In the genomic region with DNA sequence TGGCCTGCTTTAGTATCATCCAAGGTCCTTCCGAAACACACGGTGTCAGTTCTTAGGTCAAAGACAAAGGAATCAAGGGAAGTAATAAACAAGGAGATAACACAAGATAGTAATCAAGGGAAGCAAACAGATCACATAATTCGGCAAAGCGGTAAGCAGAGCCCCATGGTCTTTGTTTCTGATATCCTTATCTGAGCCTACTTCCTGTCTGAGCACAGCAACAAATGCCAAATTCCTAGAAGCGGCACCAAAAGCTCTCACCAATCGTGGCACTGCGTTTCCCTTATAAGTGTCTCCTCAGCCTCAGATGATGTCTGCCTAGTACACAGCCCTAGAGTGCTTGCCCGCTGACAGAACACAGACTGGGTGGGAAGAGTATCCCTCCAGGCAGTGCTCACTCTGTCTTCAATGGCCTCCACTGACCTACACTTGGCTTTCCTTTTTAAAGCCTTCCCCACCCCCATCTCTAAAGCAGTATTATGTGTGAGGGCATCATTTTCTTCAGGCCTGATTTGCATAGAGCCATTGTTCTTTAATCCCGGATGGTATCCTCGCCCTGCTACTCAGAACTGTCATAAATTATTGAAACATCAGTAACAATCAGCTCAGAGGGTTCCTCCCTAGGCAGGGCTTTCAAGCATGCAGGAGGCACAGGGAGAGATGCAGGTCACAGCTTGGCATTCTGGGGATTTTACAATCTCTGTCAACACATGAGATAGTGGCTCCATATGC, we compare ENCODE assay signal across 16 mouse cellular contexts.
DNase-seq lines count a peak whose midpoint lies in the region; ATAC-seq lines count a peak whose summit lies in the region.
"Had no signal": no experiment of that assay in that cellular context is flagged by ENCODE, and none has a peak within 500 bp of the region (broad histone marks: within the 10 kb centered on the region; RNA-seq: fewer than 3 reads in every experiment).

No protein-coding gene starts in this region.

- no peaks in the 10 kb centered on the region for H3K9me3 ChIP-seq in hindbrain, embryonic 11.5 days (ENCODE audit: control insufficient read depth, low read length)
- no peaks in the 10 kb centered on the region for H3K9me3 ChIP-seq in hindbrain, embryonic 16.5 days (ENCODE audit: control insufficient read depth, low read length)
- 0 out of 2 replicates have a peak, but pooled peaks cover 5% of the 10 kb centered on the region for H3K9me3 ChIP-seq in neural tube, embryonic 12.5 days
- H3K9me3 ChIP-seq in neural tube, embryonic 15.5 days (replicated peaks) = no peaks in the 10 kb centered on the region
- no peaks in the 10 kb centered on the region for H3K9me3 ChIP-seq in midbrain, embryonic 12.5 days
- H3K9me3 ChIP-seq in intestine, embryonic 16.5 days (ENCODE audit: control insufficient read depth, low read length) = no peaks in the 10 kb centered on the region
- H3K9me3 ChIP-seq: heart, embryonic 15.5 days; intestine, embryonic 15.5 days; liver, embryonic 13.5 days had no signal

- no peaks in the 10 kb centered on the region for H3K4me1 ChIP-seq in hindbrain, embryonic 11.5 days (replicated peaks; ENCODE audit: control insufficient read depth, insufficient read depth, low read length)
- no peaks in the 10 kb centered on the region for H3K4me1 ChIP-seq in hindbrain, embryonic 16.5 days (ENCODE audit: control insufficient read depth, insufficient read depth, low read depth, low read length)
- H3K4me1 ChIP-seq in neural tube, embryonic 12.5 days = no peaks in the 10 kb centered on the region; the same call in 1 of the 2 replicates
- H3K4me1 ChIP-seq in neural tube, embryonic 15.5 days = no peaks in the 10 kb centered on the region
- peaks cover 11% of the 10 kb centered on the region; the same call in 1 of the 2 replicates for H3K4me1 ChIP-seq in midbrain, embryonic 12.5 days
- H3K4me1 ChIP-seq in intestine, embryonic 16.5 days (ENCODE audit: control insufficient read depth, insufficient read depth, low read length) = no peaks in the 10 kb centered on the region
- H3K4me1 ChIP-seq: intestine, embryonic 15.5 days had no signal

- no peak overlapping the region for H3K4me3 ChIP-seq in hindbrain, embryonic 11.5 days (ENCODE audit: low read depth, low read length)
- H3K4me3 ChIP-seq in hindbrain, embryonic 16.5 days (ENCODE audit: low read length) = no peak overlapping the region
- no peak overlapping the region for H3K4me3 ChIP-seq in neural tube, embryonic 12.5 days
- H3K4me3 ChIP-seq in neural tube, embryonic 15.5 days (replicated peaks) = no peak overlapping the region
- H3K4me3 ChIP-seq in midbrain, embryonic 12.5 days = no peak overlapping the region
- H3K4me3 ChIP-seq in intestine, embryonic 16.5 days (ENCODE audit: low read length) = no peak overlapping the region
- H3K4me3 ChIP-seq: heart, embryonic 15.5 days; intestine, embryonic 15.5 days; liver, embryonic 13.5 days had no signal

- DNase-seq in hindbrain, embryonic 11.5 days (ENCODE audit: low spot score) = no peak
- DNase-seq in adrenal gland, postnatal 10 days = no peak
- no peak for DNase-seq in heart, postnatal 14 days
- DNase-seq: cerebellum, adult 18-20 months; gastrocnemius, postnatal 36 days; liver, embryonic 13.5 days; right cerebral cortex, postnatal 14 days; thymus, postnatal 14 days had no signal

- no peak overlapping the region for H3K9ac ChIP-seq in hindbrain, embryonic 11.5 days (ENCODE audit: low read depth, low read length)
- H3K9ac ChIP-seq in hindbrain, embryonic 16.5 days (ENCODE audit: low read depth, low read length) = no peak overlapping the region
- H3K9ac ChIP-seq in neural tube, embryonic 12.5 days = no peak overlapping the region
- no peak overlapping the region for H3K9ac ChIP-seq in neural tube, embryonic 15.5 days (replicated peaks)
- no peak overlapping the region for H3K9ac ChIP-seq in midbrain, embryonic 12.5 days (replicated peaks)
- no peak overlapping the region for H3K9ac ChIP-seq in intestine, embryonic 16.5 days (ENCODE audit: low read depth, low read length)
- H3K9ac ChIP-seq: heart, embryonic 15.5 days; intestine, embryonic 15.5 days; liver, embryonic 13.5 days had no signal

- 75% methylated on average over 10 of the region's 10 CpGs for WGBS in hindbrain, embryonic 11.5 days
- 63% methylated on average over 10 of the region's 10 CpGs for WGBS in hindbrain, embryonic 16.5 days
- 69% methylated on average over 10 of the region's 10 CpGs for WGBS in neural tube, embryonic 12.5 days
- WGBS in neural tube, embryonic 15.5 days = 57% methylated on average over 10 of the region's 10 CpGs
- 65% methylated on average over 10 of the region's 10 CpGs for WGBS in midbrain, embryonic 12.5 days
- WGBS in intestine, embryonic 16.5 days = 41% methylated on average over 10 of the region's 10 CpGs

- no peak overlapping the region for H3K27ac ChIP-seq in hindbrain, embryonic 11.5 days (ENCODE audit: low read depth, low read length)
- H3K27ac ChIP-seq in hindbrain, embryonic 16.5 days (ENCODE audit: low read depth, low read length) = no peak overlapping the region
- H3K27ac ChIP-seq in neural tube, embryonic 12.5 days = no peak overlapping the region
- no peak overlapping the region for H3K27ac ChIP-seq in neural tube, embryonic 15.5 days (replicated peaks)
- peak overlapping the region; percentile 39; the same call in 1 of the 2 replicates for H3K27ac ChIP-seq in midbrain, embryonic 12.5 days (replicated peaks)
- H3K27ac ChIP-seq in intestine, embryonic 16.5 days (ENCODE audit: low read length) = no peak overlapping the region
- H3K27ac ChIP-seq: heart, embryonic 15.5 days; intestine, embryonic 15.5 days; liver, embryonic 13.5 days; macrophage had no signal

- no peaks in the 10 kb centered on the region for H3K27me3 ChIP-seq in hindbrain, embryonic 11.5 days (ENCODE audit: control insufficient read depth, insufficient read depth, low read length)
- H3K27me3 ChIP-seq in hindbrain, embryonic 16.5 days (replicated peaks; ENCODE audit: control insufficient read depth, insufficient read depth, low read length) = no peaks in the 10 kb centered on the region
- no peaks in the 10 kb centered on the region for H3K27me3 ChIP-seq in neural tube, embryonic 12.5 days (replicated peaks)
- H3K27me3 ChIP-seq in neural tube, embryonic 15.5 days (replicated peaks) = no peaks in the 10 kb centered on the region
- H3K27me3 ChIP-seq in midbrain, embryonic 12.5 days = no peaks in the 10 kb centered on the region
- H3K27me3 ChIP-seq in intestine, embryonic 16.5 days (replicated peaks; ENCODE audit: control insufficient read depth, insufficient read depth, low read length) = no peaks in the 10 kb centered on the region
- H3K27me3 ChIP-seq: intestine, embryonic 15.5 days; liver, embryonic 13.5 days had no signal

- ATAC-seq in hindbrain, embryonic 11.5 days (ENCODE audit: low FRiP score) = peak; percentile 73
- ATAC-seq in hindbrain, embryonic 16.5 days = no peak
- peak; percentile 76 for ATAC-seq in neural tube, embryonic 12.5 days (ENCODE audit: low FRiP score, low read depth)
- ATAC-seq in neural tube, embryonic 15.5 days (ENCODE audit: low FRiP score) = no peak
- peak; percentile 76 for ATAC-seq in midbrain, embryonic 12.5 days (ENCODE audit: low FRiP score, low read depth)
- ATAC-seq in intestine, embryonic 16.5 days = no peak
- ATAC-seq: intestine, embryonic 15.5 days had no signal

- H3K36me3 ChIP-seq in hindbrain, embryonic 11.5 days (ENCODE audit: control insufficient read depth, insufficient read depth, low read length) = no peaks in the 10 kb centered on the region
- no peaks in the 10 kb centered on the region for H3K36me3 ChIP-seq in hindbrain, embryonic 16.5 days (ENCODE audit: control insufficient read depth, insufficient read depth, low read length)
- H3K36me3 ChIP-seq in neural tube, embryonic 12.5 days = no peaks in the 10 kb centered on the region
- H3K36me3 ChIP-seq in neural tube, embryonic 15.5 days = no peaks in the 10 kb centered on the region
- no peaks in the 10 kb centered on the region for H3K36me3 ChIP-seq in midbrain, embryonic 12.5 days
- no peaks in the 10 kb centered on the region for H3K36me3 ChIP-seq in intestine, embryonic 16.5 days (ENCODE audit: control insufficient read depth, insufficient read depth, low read length)
- H3K36me3 ChIP-seq: heart, embryonic 15.5 days; intestine, embryonic 15.5 days; liver, embryonic 13.5 days had no signal

- intact Hi-C loops in heart, postnatal 14 days (cut with DNase I) = no loop called here

- H3K4me2 ChIP-seq in hindbrain, embryonic 11.5 days (replicated peaks; ENCODE audit: low read depth, low read length) = no peak overlapping the region
- H3K4me2 ChIP-seq in hindbrain, embryonic 16.5 days (ENCODE audit: low read length) = no peak overlapping the region
- H3K4me2 ChIP-seq in neural tube, embryonic 12.5 days (replicated peaks) = no peak overlapping the region
- H3K4me2 ChIP-seq in neural tube, embryonic 15.5 days = no peak overlapping the region
- H3K4me2 ChIP-seq in midbrain, embryonic 12.5 days (replicated peaks) = no peak overlapping the region
- no peak overlapping the region for H3K4me2 ChIP-seq in intestine, embryonic 16.5 days (ENCODE audit: low read depth, low read length)
- H3K4me2 ChIP-seq: heart, embryonic 15.5 days; intestine, embryonic 15.5 days; liver, embryonic 13.5 days had no signal

Comparison
In these comparisons a context has a peak if more than half of its experiments do, and no peak if none do; other contexts are left out.
1. ATAC-seq: peak in hindbrain, embryonic 11.5 days (single experiment), neural tube, embryonic 12.5 days (single experiment) and midbrain, embryonic 12.5 days (single experiment); none in hindbrain, embryonic 16.5 days (single experiment), neural tube, embryonic 15.5 days (single experiment) and intestine, embryonic 16.5 days (single experiment).